Mouse (Mus musculus) urinary bladder, postnatal 14 days (tissue): ENCODE results near the gene Isg20.

Experiments used
- DNase-seq: peaks from one replicate; pipeline ENCODE4 v3.0.0; 2021; ENCODE audit warnings: low spot score

Gene Isg20

DNA sequence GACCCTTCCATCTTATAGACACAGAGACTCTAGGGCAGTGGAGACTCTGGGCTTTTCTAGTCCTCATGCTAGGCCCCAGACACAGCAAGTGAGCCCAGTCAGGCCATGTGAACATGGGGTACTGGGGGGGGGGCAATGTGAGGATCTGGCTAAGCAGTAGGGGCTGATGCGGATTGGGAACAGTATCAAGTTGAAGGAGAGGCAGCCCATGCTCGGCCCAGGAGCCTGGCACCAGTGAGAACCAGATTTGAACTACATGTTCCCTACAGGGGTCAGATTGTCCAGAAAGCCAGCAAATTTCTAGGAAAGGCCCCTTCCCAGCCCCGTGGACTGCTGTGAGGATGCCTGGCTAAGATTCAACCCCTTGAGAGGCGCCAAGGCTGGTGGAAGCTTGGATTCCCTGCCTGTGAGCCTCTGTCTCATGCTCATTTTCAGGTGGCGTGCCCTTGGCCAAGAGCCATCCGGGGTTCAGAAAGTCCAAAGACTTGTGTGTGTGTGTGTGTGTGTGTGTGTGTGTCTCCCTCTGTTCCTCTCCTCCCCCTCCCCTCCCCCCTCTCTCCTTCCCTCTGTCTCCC lies 45.4 kb downstream of the Isg20 start:
- no peak for DNase-seq

DNA sequence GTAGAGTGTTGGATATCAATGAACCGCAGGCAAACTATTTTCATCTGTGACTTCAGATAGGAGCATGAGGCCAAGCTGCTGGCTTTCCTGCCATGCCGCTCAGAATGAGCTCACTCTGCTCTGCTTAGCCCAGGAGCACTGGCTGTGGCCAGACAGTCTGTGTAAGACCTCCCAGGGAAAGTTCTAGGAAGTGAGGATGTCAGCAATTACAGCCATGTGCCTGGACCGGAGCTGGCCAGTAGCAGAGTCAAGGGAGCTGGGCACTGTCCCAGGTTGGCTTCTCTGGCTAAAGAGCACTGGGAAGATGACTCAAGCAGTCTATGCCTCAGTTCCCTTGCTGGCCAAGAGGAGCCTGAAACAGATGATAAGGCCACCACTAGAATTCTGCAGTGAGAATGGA lies 50.7 kb downstream of the Isg20 start:
- DNase-seq = no peak
